Mouse (Mus musculus): ENCODE results near the gene Mcmbp. TPM values are rescaled to one million over a fixed set of nuclear protein-coding genes. Genes with fewer than 3 reads are reported as not detected.

Gene Mcmbp
- polyA plus RNA-seq, 1 experiment: 19.0 TPM

Other genes starting within 250 kb of the Mcmbp start
- 6.3 and 8.0 TPM in 2 replicates for gene Bag3, start 216.9 kb downstream of the Mcmbp start, polyA plus RNA-seq (2012; rRNA removed)
- 61.2 and 65.0 TPM in 2 replicates for gene Inpp5f, start 129.2 kb downstream of the Mcmbp start, polyA plus RNA-seq (2012; rRNA removed)
- gene Sec23ip, start 4.4 kb upstream of the Mcmbp start, polyA plus RNA-seq (2012; rRNA removed): 18.2 and 19.0 TPM in 2 replicates